Mouse (Mus musculus) midbrain, embryonic 11.5 days (tissue): ENCODE measurements around the gene B3gnt4. TPM values are rescaled to one million over a fixed set of nuclear protein-coding genes. Genes with fewer than 3 reads are reported as not detected.
"Not testable (repeated sequence)": the region's sequence is repeated elsewhere in the genome, so short reads cannot be mapped to it uniquely, and the experiment has no call there.

Source experiments
- ATAC-seq: fragments of 200-750 bp; cut with Nextera tagmentation; 2 replicates; pipeline ENCODE4 v1.8.0; 2017; ENCODE audit warnings: moderate TSS enrichment, moderate library complexity; ENCODE audit not compliant: low FRiP score
- DNase-seq: peaks from one replicate; pipeline ENCODE4 v3.0.0; 2015; ENCODE audit warnings: low spot score; ENCODE audit errors: missing footprints
- H3K27ac ChIP-seq: fragments of 300-500 bp; sonication (generic); 2 replicates; pipeline ENCODE4 v1.5.1; 2014; ENCODE audit warnings: low read depth, low read length
- H3K27me3 ChIP-seq: fragments of 300-500 bp; sonication (generic); 2 replicates; pipeline ENCODE4 v1.6.1; 2014; ENCODE audit warnings: mild to moderate bottlenecking, low read length, moderate library complexity, mixed read lengths; ENCODE audit not compliant: control insufficient read depth, insufficient read depth
- H3K36me3 ChIP-seq: fragments of 300-500 bp; sonication (generic); 2 replicates; pipeline ENCODE4 v1.6.1; 2014; ENCODE audit warnings: mild to moderate bottlenecking, low read length, moderate library complexity, mixed read lengths; ENCODE audit not compliant: control insufficient read depth, insufficient read depth
- H3K4me1 ChIP-seq: fragments of 300-500 bp; sonication (generic); 2 replicates; pipeline ENCODE4 v1.6.1; 2014; ENCODE audit warnings: low read length; ENCODE audit not compliant: control insufficient read depth, insufficient read depth
- H3K4me2 ChIP-seq: fragments of 300-500 bp; sonication (generic); 2 replicates; pipeline ENCODE4 v1.6.1; 2014; ENCODE audit warnings: mild to moderate bottlenecking, moderate library complexity
- H3K4me3 ChIP-seq: fragments of 300-500 bp; sonication (generic); 2 replicates; pipeline ENCODE4 v1.5.1; 2014; ENCODE audit warnings: low read depth, low read length
- H3K9ac ChIP-seq: fragments of 300-500 bp; sonication (generic); 2 replicates; pipeline ENCODE4 v1.6.1; 2014; ENCODE audit warnings: low read length
- H3K9me3 ChIP-seq: fragments of 300-500 bp; sonication (generic); 2 replicates; pipeline ENCODE4 v1.6.1; 2016; ENCODE audit warnings: low read length; ENCODE audit not compliant: control insufficient read depth
- WGBS: fragments of 180-500 bp; shearing (Covaris S2); extraction: QIAGEN DNeasy Blood & Tissue Kit; methylation state at CpG from one replicate; pipeline ENCODE4 v1.1.7; 2014; 5-methylcytosine and 5-hydroxymethylcytosine counted together
- polyA plus RNA-seq: library from polyadenylated mRNA; unstranded; fragments of >200 nt; fragmentation: Nextera tagmentation; extraction: Ambion mirVana; gene quantifications from 2 replicates; pipeline ENCODE4 v1.2.1, GENCODE M21; 2014

Gene B3gnt4
- polyA plus RNA-seq, 1 experiment from 2014 or later, result 1.1 TPM

DNA sequence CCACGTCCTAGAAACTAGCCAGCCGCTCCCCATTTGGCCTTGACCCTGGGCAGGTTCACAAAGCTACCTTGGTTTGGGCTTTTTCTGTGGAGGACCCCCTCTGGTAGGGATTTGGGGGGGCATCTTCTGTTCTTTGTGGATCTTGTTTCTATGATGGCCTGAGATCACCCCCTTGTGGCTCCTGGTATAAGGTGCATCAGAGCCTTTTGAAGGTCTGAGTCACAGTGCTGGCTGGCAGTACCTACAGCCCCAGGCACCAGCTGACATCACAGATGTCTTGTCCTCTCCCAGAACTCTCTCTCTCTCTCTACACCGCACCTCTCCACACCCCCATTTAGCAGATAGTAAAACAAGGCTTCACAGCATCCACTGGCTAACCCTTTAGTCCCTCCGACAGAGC lies 10.5 kb upstream of the B3gnt4 start:
- no peaks in the 10 kb centered on the region for H3K36me3 ChIP-seq
- peaks cover 3% of the 10 kb centered on the region; the same call in 1 of the 2 replicates for H3K27me3 ChIP-seq
- no peak overlapping the region for H3K9ac ChIP-seq
- ATAC-seq (no peak), DNase-seq (peak; percentile 88)
- 40% methylated on average over 4 of the region's 4 CpGs for WGBS
- no peak overlapping the region for H3K4me2 ChIP-seq
- H3K27ac ChIP-seq, result no peak overlapping the region
- H3K4me1 ChIP-seq, result peaks cover 3% of the 10 kb centered on the region; the same call in 1 of the 2 replicates
- H3K9me3 ChIP-seq, result no peaks in the 10 kb centered on the region
- no peak overlapping the region for H3K4me3 ChIP-seq

DNA sequence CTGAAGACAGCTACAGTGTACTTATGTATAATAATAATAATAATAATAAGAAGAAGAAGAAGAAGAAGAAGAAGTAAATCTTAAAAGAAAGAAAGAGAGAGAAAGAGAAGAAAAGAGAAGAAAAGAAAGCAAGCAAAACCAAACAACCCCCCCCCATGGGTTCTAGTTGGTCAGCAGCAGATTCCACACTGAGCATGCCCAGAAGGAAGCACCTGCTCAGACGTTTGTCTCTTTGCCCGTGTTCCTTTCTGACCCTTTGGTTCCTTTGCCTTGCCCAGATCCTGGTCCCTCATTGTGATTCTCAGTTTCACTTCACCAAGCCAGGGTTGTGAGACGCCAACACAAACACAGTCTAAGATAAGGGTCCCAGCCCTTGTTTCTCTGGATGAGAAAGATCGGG lies 8.3 kb upstream of the B3gnt4 start:
- Histone ChIP-seq H3K36me3 (no peaks in the 10 kb centered on the region), H3K27me3 (peaks cover 3% of the 10 kb centered on the region; the same call in 1 of the 2 replicates), H3K4me3 (no peak overlapping the region), H3K4me1 (peaks cover 3% of the 10 kb centered on the region; the same call in 1 of the 2 replicates), H3K27ac (no peak overlapping the region), H3K4me2 (no peak overlapping the region), H3K9me3 (no peaks in the 10 kb centered on the region), H3K9ac (no peak overlapping the region)
- ATAC-seq (no peak), DNase-seq (peak; percentile 37)
- WGBS, result 88% methylated on average over 4 of the region's 4 CpGs

DNA sequence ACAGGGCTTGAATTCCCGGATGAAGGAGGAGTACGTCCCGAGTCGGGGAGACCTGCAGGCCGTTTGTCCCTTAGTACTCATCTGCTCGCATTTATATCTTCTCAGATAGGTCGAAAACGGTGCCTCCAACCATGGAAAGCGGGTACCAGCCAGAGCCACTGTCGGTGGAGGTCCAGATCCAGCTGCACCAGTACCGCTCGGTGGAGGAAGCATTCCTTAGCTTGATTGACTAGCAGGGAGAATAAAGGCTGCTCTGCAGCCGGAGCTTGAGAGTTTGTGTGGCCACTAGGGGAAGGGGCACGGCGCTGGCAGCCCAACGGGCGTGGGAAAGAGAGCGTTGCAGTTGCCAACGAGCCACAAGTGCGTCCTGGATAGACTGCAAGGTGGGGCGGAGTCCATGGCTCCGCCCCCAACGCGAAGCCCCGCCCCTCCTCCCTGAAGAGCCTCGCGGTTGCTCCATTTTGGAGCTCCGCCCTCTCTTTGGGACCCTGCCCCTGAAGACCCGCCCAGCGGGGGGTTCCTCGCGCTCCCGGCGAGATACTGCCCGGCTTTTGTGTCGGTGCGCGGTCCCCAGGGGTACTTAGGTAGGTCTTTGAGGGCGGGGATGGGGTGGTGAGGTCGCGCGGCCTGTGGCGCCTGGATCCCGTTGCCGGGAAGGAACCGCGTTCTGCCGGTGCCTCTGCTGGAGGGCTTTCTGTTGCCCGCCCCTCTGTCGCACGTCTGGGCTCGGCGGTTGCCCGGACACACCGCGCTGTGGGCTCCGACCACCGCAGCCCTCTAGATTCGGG lies 2.1 kb upstream of the B3gnt4 start:
- H3K9ac ChIP-seq, result peak overlapping the region; percentile 67
- H3K27ac ChIP-seq, result no peak overlapping the region
- H3K4me1 ChIP-seq, result peaks cover 5% of the 10 kb centered on the region
- no peaks in the 10 kb centered on the region for H3K36me3 ChIP-seq
- no peaks in the 10 kb centered on the region for H3K9me3 ChIP-seq
- ATAC-seq (peak; percentile 93), DNase-seq (peak; percentile 100)
- WGBS, result 1% methylated on average over 57 of the region's 59 CpGs
- H3K4me3 ChIP-seq, result peak overlapping the region; percentile 60
- peaks cover 3% of the 10 kb centered on the region; the same call in 1 of the 2 replicates for H3K27me3 ChIP-seq
- H3K4me2 ChIP-seq, result peak overlapping the region; percentile 80

DNA sequence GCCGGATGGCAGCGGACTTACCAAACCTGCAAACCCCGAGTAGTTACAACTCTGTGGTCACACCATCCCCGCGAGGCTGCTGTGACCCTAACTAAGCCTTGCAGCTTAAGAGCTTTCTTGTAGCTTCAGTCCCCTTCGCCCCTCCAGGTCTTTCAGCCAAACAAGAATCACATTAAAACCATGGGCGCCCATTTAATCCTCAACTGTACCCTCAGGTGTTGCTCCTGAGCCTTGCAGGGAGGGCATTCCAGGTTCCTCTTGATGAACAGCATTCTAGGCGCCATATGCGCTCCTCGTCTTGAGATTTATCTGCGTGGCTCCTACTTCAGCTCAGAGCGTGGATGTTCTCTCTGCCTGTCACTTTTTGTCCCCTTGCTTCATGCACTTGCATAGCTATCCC lies 1.3 kb upstream of the B3gnt4 start:
- Histone ChIP-seq H3K36me3 (no peaks in the 10 kb centered on the region), H3K27me3 (peaks cover 3% of the 10 kb centered on the region; the same call in 1 of the 2 replicates), H3K9ac (peak overlapping the region; percentile 67), H3K9me3 (no peaks in the 10 kb centered on the region), H3K4me1 (peaks cover 5% of the 10 kb centered on the region), H3K27ac (no peak overlapping the region), H3K4me2 (peak overlapping the region; percentile 80), H3K4me3 (peak overlapping the region; percentile 60)
- ATAC-seq (no peak), DNase-seq (peak; percentile 93)
- WGBS, result 7% methylated on average over 12 of the region's 12 CpGs

DNA sequence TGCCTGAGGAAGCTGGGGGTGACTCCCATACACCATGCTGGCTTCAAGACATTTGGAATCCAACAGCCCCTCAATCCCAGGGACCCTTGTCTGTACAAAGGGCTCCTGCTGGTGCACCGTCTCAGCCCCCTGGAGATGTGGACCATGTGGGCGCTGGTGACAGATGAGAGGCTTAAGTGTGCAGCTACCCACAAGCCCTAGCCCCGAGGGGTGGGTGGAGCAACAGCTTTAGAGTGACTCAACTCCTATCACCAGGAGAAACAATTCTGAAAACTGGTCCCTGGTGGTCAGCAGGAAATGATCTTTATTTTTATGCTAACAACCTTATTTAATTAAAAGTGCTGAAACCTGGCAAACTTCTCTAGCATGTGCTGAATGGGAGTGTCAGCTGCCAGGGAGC lies 1.2 kb downstream of the B3gnt4 start:
- H3K27ac ChIP-seq, H3K36me3 ChIP-seq: not testable (repeated sequence)
- WGBS, result 80% methylated on average over 3 of the region's 3 CpGs

DNA sequence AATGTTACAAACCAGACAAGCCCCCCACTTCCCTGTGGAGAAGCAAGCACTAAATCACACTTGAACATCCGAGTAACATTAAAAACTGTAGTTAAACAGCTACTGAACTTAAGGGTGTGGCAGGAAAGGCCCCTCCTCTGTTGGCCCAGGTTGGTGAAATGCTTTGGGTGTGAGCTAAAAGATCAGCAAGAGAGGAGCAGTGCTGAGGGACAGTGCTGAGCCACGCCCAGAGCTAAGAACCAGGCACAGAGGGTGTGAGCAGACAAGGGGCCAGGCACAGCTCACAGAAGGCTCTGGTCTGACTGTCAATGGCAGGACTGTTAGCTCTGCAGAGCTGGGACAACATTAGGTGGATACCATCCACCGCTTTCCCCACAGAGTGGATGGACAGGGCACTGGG lies 1.8 kb downstream of the B3gnt4 start:
- 84% methylated on average over 3 of the region's 3 CpGs for WGBS
- no peak for ATAC-seq
- peaks cover 5% of the 10 kb centered on the region for H3K4me1 ChIP-seq
- H3K9me3 ChIP-seq, result no peaks in the 10 kb centered on the region
- DNase-seq, result no peak
- peaks cover 3% of the 10 kb centered on the region; the same call in 1 of the 2 replicates for H3K27me3 ChIP-seq
- no peak overlapping the region for H3K4me3 ChIP-seq
- no peak overlapping the region for H3K4me2 ChIP-seq
- H3K9ac ChIP-seq, result no peak overlapping the region
- 0 out of 2 replicates have a peak, but pooled peaks cover under 1% of the 10 kb centered on the region for H3K36me3 ChIP-seq
- H3K27ac ChIP-seq, result no peak overlapping the region

More for the DNA sequence above, 1.2 kb downstream of the B3gnt4 start:
- peak; percentile 33 for DNase-seq
- ATAC-seq, H3K4me2 ChIP-seq, H3K9ac ChIP-seq, H3K27me3 ChIP-seq, H3K4me1 ChIP-seq, H3K9me3 ChIP-seq, H3K4me3 ChIP-seq: not testable (repeated sequence)

DNA sequence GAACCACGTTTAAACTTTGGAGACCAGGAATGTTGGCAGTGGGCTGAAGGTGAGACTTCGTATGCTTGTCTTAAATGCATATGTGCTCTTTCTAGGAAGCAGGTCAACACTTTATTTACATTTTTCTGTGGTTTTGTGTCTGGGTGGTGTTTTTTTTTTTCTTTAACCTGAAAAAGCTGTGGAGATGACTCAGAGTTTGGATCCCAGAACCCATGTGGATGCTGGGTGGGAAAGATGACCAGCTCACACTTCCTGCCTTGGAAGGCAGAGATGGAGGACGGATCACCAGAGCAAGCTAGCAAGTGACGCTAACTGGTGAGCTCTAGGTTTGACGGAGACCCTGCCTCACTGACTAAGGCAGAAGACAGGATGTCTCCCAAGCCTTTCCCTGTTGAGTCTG lies 4.6 kb downstream of the B3gnt4 start:
- ATAC-seq, result no peak
- H3K27me3 ChIP-seq, result no peaks in the 10 kb centered on the region
- H3K36me3 ChIP-seq, result peaks cover 6% of the 10 kb centered on the region; the same call in 1 of the 2 replicates
- no peak overlapping the region for H3K27ac ChIP-seq
- WGBS, result 87% methylated on average over 5 of the region's 5 CpGs
- peak; percentile 23 for DNase-seq
- H3K4me3 ChIP-seq, result no peak overlapping the region
- no peaks in the 10 kb centered on the region for H3K4me1 ChIP-seq
- H3K9me3 ChIP-seq, result no peaks in the 10 kb centered on the region
- H3K9ac ChIP-seq, result no peak overlapping the region
- H3K4me2 ChIP-seq, result no peak overlapping the region

DNA sequence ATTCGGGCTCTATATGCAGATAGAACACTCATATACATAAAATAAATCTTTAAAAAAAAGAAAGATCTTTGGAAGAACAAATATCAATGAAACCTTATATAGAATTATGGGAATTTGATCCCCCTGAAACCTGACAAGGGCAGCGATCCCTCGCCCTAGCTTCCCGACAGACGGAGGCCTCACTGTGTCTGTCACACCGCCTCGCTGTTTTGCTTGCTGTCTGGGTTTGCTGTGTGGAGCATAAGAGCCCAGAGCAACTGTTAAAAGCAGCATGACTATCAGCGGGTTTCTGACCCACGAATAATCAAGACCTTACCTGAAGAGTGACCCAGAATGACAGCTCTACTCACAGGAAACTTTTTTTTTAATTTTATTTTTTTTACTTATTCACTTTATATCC lies 10.4 kb downstream of the B3gnt4 start:
- Histone ChIP-seq H3K4me2 (no peak overlapping the region), H3K4me1 (peaks cover 13% of the 10 kb centered on the region), H3K9me3 (no peaks in the 10 kb centered on the region), H3K27me3 (no peaks in the 10 kb centered on the region), H3K9ac (no peak overlapping the region), H3K4me3 (no peak overlapping the region), H3K27ac (no peak overlapping the region), H3K36me3 (peaks cover 6% of the 10 kb centered on the region)
- WGBS, result 89% methylated on average over 9 of the region's 9 CpGs
- ATAC-seq (no peak), DNase-seq (no peak)

DNA sequence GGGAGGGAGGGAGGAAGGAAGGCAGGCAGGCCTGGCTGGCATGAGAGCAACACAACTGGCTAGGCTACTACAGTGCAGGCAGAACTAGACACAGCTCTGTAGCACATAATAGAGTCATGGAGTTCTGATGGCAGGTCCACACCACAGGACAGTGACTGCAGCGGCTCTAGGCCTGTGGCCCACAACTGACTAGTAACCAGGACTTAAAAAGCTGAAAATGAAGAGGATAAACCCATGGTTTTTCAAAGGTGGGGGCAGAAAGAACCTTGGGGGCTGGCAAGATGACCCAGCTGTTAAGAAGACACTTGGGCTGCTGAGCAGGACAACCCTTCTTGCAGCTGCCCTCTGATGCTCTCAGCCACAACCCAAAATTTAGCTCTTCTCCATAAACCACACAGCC lies 11.4 kb downstream of the B3gnt4 start:
- DNase-seq (peak; percentile 19), ATAC-seq (no peak)
- no peaks in the 10 kb centered on the region for H3K9me3 ChIP-seq
- no peak overlapping the region for H3K4me3 ChIP-seq
- peaks cover 13% of the 10 kb centered on the region for H3K4me1 ChIP-seq
- no peak overlapping the region for H3K4me2 ChIP-seq
- H3K36me3 ChIP-seq, result peaks cover 6% of the 10 kb centered on the region
- 100% methylated on average over 1 of the region's 1 CpGs for WGBS
- no peak overlapping the region for H3K27ac ChIP-seq
- no peaks in the 10 kb centered on the region for H3K27me3 ChIP-seq
- H3K9ac ChIP-seq, result no peak overlapping the region
